Mouse (Mus musculus) liver, adult 2 months (tissue): Measurements from ENCODE around the gene Ccdc34.

Source experiments
- CTCF ChIP-seq: fragments of 200-500 bp; IDR thresholded peaks from 2 replicates; pipeline ENCODE4 v1.5.1; 2011; ENCODE audit warnings: low read depth, low read length, control low read depth
- POLR2A ChIP-seq: fragments of 200-500 bp; IDR thresholded peaks from 2 replicates; pipeline ENCODE4 v1.6.1; 2011; ENCODE audit warnings: low read length, control low read depth; ENCODE audit not compliant: insufficient read depth; ENCODE audit errors: extremely low read depth

GRCm38 (mm10) chr2:110156321-110156720 lies 138.7 kb downstream of the Ccdc34 start:
- TF ChIP-seq CTCF (no peak), POLR2A (no peak)
